Mouse (Mus musculus): Measurements from ENCODE around the gene Pak6.

DNA sequence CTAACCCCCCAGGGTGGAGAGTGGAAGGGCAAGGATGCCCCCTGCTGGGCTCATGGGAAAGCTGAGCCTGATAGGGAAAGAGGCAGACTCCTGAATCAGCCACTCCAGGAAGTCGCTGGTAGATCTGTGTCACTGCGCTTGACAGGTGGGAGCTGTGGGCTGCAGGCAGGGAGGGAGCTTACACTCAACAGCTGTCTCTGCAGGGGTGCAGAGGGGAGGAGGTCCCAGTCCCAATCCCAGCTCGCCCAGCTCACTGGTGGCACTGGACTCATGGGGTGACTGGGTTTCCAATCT lies 67.5 kb downstream of the Pak6 start:
- TF ChIP-seq POLR2A (IDR thresholded peaks at IDR 0.05; ENCODE audit: insufficient read depth, low read depth, low read length), result no peak
- TF ChIP-seq CTCF (IDR thresholded peaks at IDR 0.05; ENCODE audit: insufficient read depth, low read depth, low read length), result peak; percentile 90
